Mouse (Mus musculus): Measurements from ENCODE around the gene Heca. TPM values are rescaled to one million over a fixed set of nuclear protein-coding genes. Genes with fewer than 3 reads are reported as not detected.
"Not testable (repeated sequence)": the region's sequence is repeated elsewhere in the genome, so short reads cannot be mapped to it uniquely, and the experiment has no call there.

Heca gene
- polyA plus RNA-seq, 1 experiment = 17.1 TPM

- H3K4me1 ChIP-seq (ENCODE audit: control insufficient read depth, insufficient read depth, low read length) = peaks cover 1% of the 10 kb centered on the region; the same call in 1 of the 2 replicates
- no peak overlapping the region for H3K27ac ChIP-seq (ENCODE audit: insufficient read depth, low read length)
- H3K4me3 ChIP-seq (ENCODE audit: insufficient read depth, low read length) = no peak overlapping the region
- no peak for TF ChIP-seq POLR2A (IDR thresholded peaks at IDR 0.05; ENCODE audit: extremely low read depth, insufficient read depth, low read length)
- no peak for TF ChIP-seq CTCF (IDR thresholded peaks at IDR 0.05; ENCODE audit: extremely low read depth, insufficient read depth, low read length)
Measured at GRCm38 (mm10) chr10:17908731-17909130, 39.1 kb downstream of the Heca start.

GRCm38 (mm10) chr10:17906405-17906804 lies 41.5 kb downstream of the Heca start:
- not testable (repeated sequence) for H3K4me3 ChIP-seq (ENCODE audit: insufficient read depth, low read length); H3K27ac ChIP-seq (ENCODE audit: insufficient read depth, low read length); H3K4me1 ChIP-seq (ENCODE audit: control insufficient read depth, insufficient read depth, low read length)

- Histone ChIP-seq H3K27ac (ENCODE audit: insufficient read depth, low read length) (no peak overlapping the region), H3K4me3 (ENCODE audit: insufficient read depth, low read length) (no peak overlapping the region), H3K4me1 (ENCODE audit: control insufficient read depth, insufficient read depth, low read length) (no peaks in the 10 kb centered on the region)
- TF ChIP-seq POLR2A (IDR thresholded peaks at IDR 0.05; ENCODE audit: extremely low read depth, insufficient read depth, low read length) = no peak
- no peak for TF ChIP-seq CTCF (IDR thresholded peaks at IDR 0.05; ENCODE audit: extremely low read depth, insufficient read depth, low read length)
Measured at GRCm38 (mm10) chr10:17903449-17903848, 44.4 kb downstream of the Heca start.

GRCm38 (mm10) chr10:17880724-17881123 lies 67.1 kb downstream of the Heca start:
- Histone ChIP-seq H3K4me3 (ENCODE audit: insufficient read depth, low read length) (no peak overlapping the region), H3K27ac (ENCODE audit: insufficient read depth, low read length) (no peak overlapping the region), H3K4me1 (ENCODE audit: control insufficient read depth, insufficient read depth, low read length) (no peaks in the 10 kb centered on the region)
- TF ChIP-seq CTCF (IDR thresholded peaks at IDR 0.05; ENCODE audit: extremely low read depth, insufficient read depth, low read length) = no peak
- no peak for TF ChIP-seq POLR2A (IDR thresholded peaks at IDR 0.05; ENCODE audit: extremely low read depth, insufficient read depth, low read length)

- no peak overlapping the region for H3K4me3 ChIP-seq (ENCODE audit: insufficient read depth, low read length)
- H3K4me1 ChIP-seq (ENCODE audit: control insufficient read depth, insufficient read depth, low read length) = no peaks in the 10 kb centered on the region
- H3K27ac ChIP-seq (ENCODE audit: insufficient read depth, low read length) = no peak overlapping the region
- TF ChIP-seq POLR2A (IDR thresholded peaks at IDR 0.05; ENCODE audit: extremely low read depth, insufficient read depth, low read length) (no peak), CTCF (IDR thresholded peaks at IDR 0.05; ENCODE audit: extremely low read depth, insufficient read depth, low read length) (no peak)
Measured at GRCm38 (mm10) chr10:17880038-17880437, 67.8 kb downstream of the Heca start.

- no peak overlapping the region for H3K4me3 ChIP-seq (ENCODE audit: insufficient read depth, low read length)
- no peak overlapping the region for H3K27ac ChIP-seq (ENCODE audit: insufficient read depth, low read length)
- TF ChIP-seq POLR2A (IDR thresholded peaks at IDR 0.05; ENCODE audit: extremely low read depth, insufficient read depth, low read length) = no peak
- no peak for TF ChIP-seq CTCF (IDR thresholded peaks at IDR 0.05; ENCODE audit: extremely low read depth, insufficient read depth, low read length)
- H3K4me1 ChIP-seq (ENCODE audit: control insufficient read depth, insufficient read depth, low read length) = no peaks in the 10 kb centered on the region
Measured at GRCm38 (mm10) chr10:17878002-17878919, 69.6 kb downstream of the Heca start.

GRCm38 (mm10) chr10:17869822-17870662 lies 77.8 kb downstream of the Heca start:
- Histone ChIP-seq H3K4me1 (ENCODE audit: control insufficient read depth, insufficient read depth, low read length) (no peaks in the 10 kb centered on the region), H3K4me3 (ENCODE audit: insufficient read depth, low read length) (no peak overlapping the region), H3K27ac (ENCODE audit: insufficient read depth, low read length) (no peak overlapping the region)
- TF ChIP-seq CTCF (IDR thresholded peaks at IDR 0.05; ENCODE audit: extremely low read depth, insufficient read depth, low read length) (peak; percentile 97), POLR2A (IDR thresholded peaks at IDR 0.05; ENCODE audit: extremely low read depth, insufficient read depth, low read length) (no peak)

GRCm38 (mm10) chr10:17860701-17861480 lies 87.0 kb downstream of the Heca start:
- TF ChIP-seq CTCF (IDR thresholded peaks at IDR 0.05; ENCODE audit: extremely low read depth, insufficient read depth, low read length) (no peak), POLR2A (IDR thresholded peaks at IDR 0.05; ENCODE audit: extremely low read depth, insufficient read depth, low read length) (no peak)
- H3K4me1 ChIP-seq (ENCODE audit: control insufficient read depth, insufficient read depth, low read length) = peaks cover 3% of the 10 kb centered on the region

GRCm38 (mm10) chr10:17857647-17858261 lies 90.1 kb downstream of the Heca start:
- Histone ChIP-seq H3K4me1 (ENCODE audit: control insufficient read depth, insufficient read depth, low read length) (peaks cover 3% of the 10 kb centered on the region), H3K27ac (ENCODE audit: insufficient read depth, low read length) (no peak overlapping the region), H3K4me3 (ENCODE audit: insufficient read depth, low read length) (no peak overlapping the region)
- TF ChIP-seq POLR2A (IDR thresholded peaks at IDR 0.05; ENCODE audit: extremely low read depth, insufficient read depth, low read length) = no peak

More at GRCm38 (mm10) chr10:17860701-17861480, 87.0 kb downstream of the Heca start:
- Histone ChIP-seq H3K27ac (ENCODE audit: insufficient read depth, low read length) (no peak overlapping the region), H3K4me3 (ENCODE audit: insufficient read depth, low read length) (no peak overlapping the region)

All from cortical plate, adult 2 months (tissue).